Mouse (Mus musculus) megakaryocyte, embryonic 14.5 days (primary cell): Measurements from ENCODE around the gene Fads1.

Experiments
- FLI1 ChIP-seq: IDR thresholded peaks from 2 replicates; pipeline ENCODE4 v1.6.1; 2012; ENCODE audit warnings: low read length, inconsistent platforms, mixed read lengths
- GATA1 ChIP-seq: IDR thresholded peaks from 3 replicates; pipeline ENCODE4 v1.6.1; 2012; ENCODE audit warnings: mixed read lengths, low read length, inconsistent platforms, borderline replicate concordance

DNA sequence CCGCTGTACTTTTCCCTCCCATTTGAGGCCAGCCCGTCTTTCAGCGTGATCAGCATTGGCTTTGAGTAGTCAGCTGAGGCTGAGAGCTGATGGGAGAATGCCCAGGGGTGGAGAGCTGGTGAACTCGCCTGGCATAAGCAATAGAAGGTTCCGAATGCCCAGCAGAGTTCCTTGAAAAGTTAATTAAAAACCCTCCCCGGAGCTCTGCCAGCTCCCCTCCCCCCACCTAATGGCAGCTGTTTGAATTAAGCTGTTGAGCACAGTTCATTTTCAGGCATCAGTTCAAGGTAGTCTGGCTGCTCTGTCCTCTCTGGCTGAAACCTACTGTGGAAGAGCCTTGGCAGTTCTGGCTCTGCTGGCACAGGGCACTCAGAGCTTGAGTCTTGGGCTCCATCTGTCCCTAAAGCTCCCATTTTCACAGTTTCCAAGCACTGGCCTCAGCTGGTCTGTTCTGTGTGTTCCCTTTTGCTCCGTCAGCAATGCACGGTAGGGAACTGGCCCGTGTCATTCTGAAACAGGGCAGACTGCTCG is 5.7 kb downstream of the Fads1 start:
- TF ChIP-seq FLI1 (no peak), GATA1 (no peak)
